Mouse (Mus musculus) forebrain, embryonic 12.5 days (tissue): ENCODE results near the gene Chrm1. TPM values are rescaled to one million over a fixed set of nuclear protein-coding genes. Genes with fewer than 3 reads are reported as not detected.
"Not testable (repeated sequence)": the region's sequence is repeated elsewhere in the genome, so short reads cannot be mapped to it uniquely, and the experiment has no call there.

ENCODE experiments used
- ATAC-seq: fragments of 200-750 bp; cut with Nextera tagmentation; 2 replicates; pipeline ENCODE4 v1.8.0; 2017; ENCODE audit warnings: moderate TSS enrichment; ENCODE audit not compliant: low FRiP score
- H3K27ac ChIP-seq: fragments of 300-500 bp; sonication (generic); 2 replicates; pipeline ENCODE4 v1.5.1; 2016; ENCODE audit warnings: mild to moderate bottlenecking
- H3K27me3 ChIP-seq: fragments of 300-500 bp; sonication (generic); 2 replicates; pipeline ENCODE4 v1.6.1; 2016; ENCODE audit warnings: mild to moderate bottlenecking
- H3K36me3 ChIP-seq: fragments of 300-500 bp; sonication (generic); replicated peaks from 2 replicates; pipeline ENCODE4 v1.6.1; 2016; ENCODE audit warnings: mild to moderate bottlenecking
- H3K4me1 ChIP-seq: fragments of 300-500 bp; sonication (generic); 2 replicates; pipeline ENCODE4 v1.6.1; 2016
- H3K4me2 ChIP-seq: fragments of 300-500 bp; sonication (generic); 2 replicates; pipeline ENCODE4 v1.6.1; 2016; ENCODE audit warnings: mild to moderate bottlenecking, moderate library complexity
- H3K4me3 ChIP-seq: fragments of 300-500 bp; sonication (generic); replicated peaks from 2 replicates; pipeline ENCODE4 v1.5.1; 2016; ENCODE audit warnings: mild to moderate bottlenecking
- H3K9ac ChIP-seq: fragments of 300-500 bp; sonication (generic); 2 replicates; pipeline ENCODE4 v1.6.1; 2016; ENCODE audit warnings: mild to moderate bottlenecking
- H3K9me3 ChIP-seq: fragments of 300-500 bp; sonication (generic); 2 replicates; pipeline ENCODE4 v1.6.1; 2016
- WGBS: fragments of 180-500 bp; shearing (Covaris S2); methylation state at CpG from one replicate; pipeline ENCODE4 v1.1.7; 2016; 5-methylcytosine and 5-hydroxymethylcytosine counted together
- polyA plus RNA-seq: library from polyadenylated mRNA; unstranded; fragments of >200 nt; fragmentation: Nextera tagmentation; extraction: Ambion mirVana; gene quantifications from 2 replicates; pipeline ENCODE4 v1.2.1, GENCODE M21; 2016

The Chrm1 gene
- polyA plus RNA-seq, 1 experiment from 2014 or later = 0.27 TPM

GRCm38 (mm10) chr19:8713306-8713996, 49.9 kb downstream of the Chrm1 start:
- H3K27me3 ChIP-seq = no peaks in the 10 kb centered on the region
- H3K9me3 ChIP-seq = no peaks in the 10 kb centered on the region
- peak; percentile 94 for ATAC-seq
- H3K36me3 ChIP-seq = peaks cover 29% of the 10 kb centered on the region
- peaks cover 27% of the 10 kb centered on the region for H3K4me1 ChIP-seq
- peak overlapping the region; percentile 84 for H3K9ac ChIP-seq
- H3K4me3 ChIP-seq = peak overlapping the region; percentile 78
- peak overlapping the region; percentile 91 for H3K27ac ChIP-seq
- under 1% methylated on average over 51 of the region's 51 CpGs for WGBS
- peak overlapping the region; percentile 58 for H3K4me2 ChIP-seq

DNA sequence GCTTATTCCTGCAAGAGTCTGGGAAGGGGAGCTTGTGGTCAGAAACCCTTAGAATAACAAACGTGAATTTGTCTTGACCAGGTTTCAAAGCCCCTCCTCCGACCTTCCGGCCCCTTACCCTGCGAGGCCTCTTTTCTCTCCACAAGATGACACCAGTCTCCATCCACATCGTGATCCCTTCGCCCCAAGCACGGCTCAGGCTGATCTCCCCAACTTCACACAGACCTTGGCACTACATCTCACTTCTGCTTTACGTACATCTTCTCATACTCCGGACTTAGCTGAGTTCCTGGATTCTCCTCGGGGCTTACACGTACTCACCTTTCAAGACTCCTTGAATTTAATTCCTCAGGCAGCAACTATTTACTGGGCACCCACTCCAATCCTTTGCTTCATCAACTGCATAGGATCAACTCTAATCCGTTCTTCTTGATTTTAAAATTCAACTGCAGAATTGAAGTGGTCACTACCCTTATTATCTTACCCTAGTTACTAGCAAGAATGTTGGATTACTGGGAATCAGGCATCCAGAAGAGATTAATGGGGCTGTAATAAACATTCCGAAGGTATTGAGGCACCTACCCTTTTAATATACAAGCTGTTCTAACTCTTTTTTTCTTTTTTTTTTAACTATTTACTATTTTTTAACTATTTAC, 50.5 kb downstream of the Chrm1 start:
- peak overlapping the region; percentile 58 for H3K4me2 ChIP-seq
- peak; percentile 12 for ATAC-seq
- peaks cover 27% of the 10 kb centered on the region for H3K4me1 ChIP-seq
- no peaks in the 10 kb centered on the region for H3K9me3 ChIP-seq
- H3K9ac ChIP-seq = peak overlapping the region; percentile 84
- peak overlapping the region; percentile 78 for H3K4me3 ChIP-seq
- 8% methylated on average over 13 of the region's 13 CpGs for WGBS
- H3K36me3 ChIP-seq = peaks cover 22% of the 10 kb centered on the region
- peak overlapping the region; percentile 91 for H3K27ac ChIP-seq
- H3K27me3 ChIP-seq = no peaks in the 10 kb centered on the region

DNA sequence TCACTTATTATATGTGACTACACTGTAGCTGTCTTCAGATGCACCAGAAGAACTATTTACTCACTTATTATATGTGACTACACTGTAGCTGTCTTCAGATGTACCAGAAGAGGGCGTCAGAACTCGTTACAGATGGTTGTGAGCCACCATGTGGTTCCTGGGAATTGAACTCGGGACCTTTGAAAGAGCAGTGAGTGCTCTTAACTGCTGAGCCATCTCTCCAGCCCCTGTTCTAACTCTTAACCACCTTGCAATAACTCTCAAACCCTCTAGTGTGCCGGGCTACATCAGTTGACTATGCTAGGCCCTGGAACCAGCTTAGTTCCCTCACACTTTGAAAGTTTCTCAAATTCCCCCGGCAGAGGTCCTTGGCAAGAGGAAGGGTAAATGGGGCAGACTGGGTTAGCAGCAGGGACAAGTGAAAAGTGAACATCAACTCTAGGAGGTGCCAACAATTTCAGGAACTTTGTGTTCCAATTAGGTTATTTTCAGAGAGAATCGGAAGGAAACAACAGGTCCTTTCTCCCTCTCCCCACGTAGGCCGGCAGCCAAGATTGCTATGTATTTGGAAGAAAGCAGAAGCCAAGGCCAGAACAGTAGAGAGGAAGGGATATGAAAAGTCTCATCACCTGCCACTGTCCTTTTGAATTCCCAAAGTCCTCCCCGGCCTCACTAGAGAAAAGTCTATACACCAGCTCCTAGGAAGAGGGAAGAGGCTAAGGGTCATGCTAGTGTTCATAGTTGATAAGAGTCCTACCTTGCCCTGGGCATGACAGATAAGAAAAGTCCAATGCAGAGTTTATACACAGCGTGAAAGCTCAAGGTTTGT, 51.3 kb downstream of the Chrm1 start:
- no peak overlapping the region for H3K4me2 ChIP-seq
- no peak overlapping the region for H3K4me3 ChIP-seq
- H3K9me3 ChIP-seq = no peaks in the 10 kb centered on the region
- no peak overlapping the region for H3K27ac ChIP-seq
- ATAC-seq = no peak
- 77% methylated on average over 10 of the region's 10 CpGs for WGBS
- H3K9ac ChIP-seq = no peak overlapping the region
- peaks cover 15% of the 10 kb centered on the region for H3K36me3 ChIP-seq
- no peaks in the 10 kb centered on the region for H3K27me3 ChIP-seq
- H3K4me1 ChIP-seq = peaks cover 27% of the 10 kb centered on the region

- no peak overlapping the region for H3K4me3 ChIP-seq
- no peaks in the 10 kb centered on the region for H3K9me3 ChIP-seq
- peaks cover 4% of the 10 kb centered on the region for H3K36me3 ChIP-seq
- H3K9ac ChIP-seq = no peak overlapping the region
- no peaks in the 10 kb centered on the region for H3K27me3 ChIP-seq
- 75% methylated on average over 10 of the region's 10 CpGs for WGBS
- ATAC-seq = no peak
- peaks cover 20% of the 10 kb centered on the region for H3K4me1 ChIP-seq
- H3K4me2 ChIP-seq = no peak overlapping the region
- no peak overlapping the region for H3K27ac ChIP-seq
Observed at GRCm38 (mm10) chr19:8715868-8716766, 52.5 kb downstream of the Chrm1 start.

- Histone ChIP-seq H3K36me3 (no peaks in the 10 kb centered on the region; the same call in 1 of the 2 replicates), H3K4me1 (peaks cover 19% of the 10 kb centered on the region), H3K4me3 (no peak overlapping the region), H3K4me2 (no peak overlapping the region), H3K27ac (no peak overlapping the region), H3K9me3 (no peaks in the 10 kb centered on the region), H3K9ac (no peak overlapping the region), H3K27me3 (no peaks in the 10 kb centered on the region)
- WGBS = 68% methylated on average over 10 of the region's 10 CpGs
- no peak for ATAC-seq
Observed at GRCm38 (mm10) chr19:8716767-8717475, 53.3 kb downstream of the Chrm1 start.

DNA sequence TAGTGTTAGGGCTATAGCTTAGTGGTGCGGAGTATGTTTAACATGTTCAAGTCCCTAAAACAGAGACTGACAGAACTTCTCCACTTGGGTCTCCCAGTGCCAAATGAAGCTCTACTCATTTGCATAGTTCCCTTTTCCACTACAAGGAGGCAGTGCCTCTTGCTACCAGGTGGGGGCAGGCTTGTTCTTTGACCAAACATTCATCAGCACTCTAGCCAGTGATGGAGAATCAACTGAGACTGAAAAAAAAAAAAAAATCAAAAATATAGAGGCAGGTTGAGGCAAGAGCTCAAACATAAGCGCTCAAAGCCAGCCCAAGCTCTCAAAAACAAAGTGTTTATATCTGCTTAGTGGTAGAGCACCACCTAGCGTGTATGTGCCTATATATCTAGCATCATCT, 54.8 kb downstream of the Chrm1 start:
- H3K4me1 ChIP-seq = peaks cover 18% of the 10 kb centered on the region
- H3K36me3 ChIP-seq = no peaks in the 10 kb centered on the region
- WGBS = 71% methylated on average over 3 of the region's 3 CpGs
- no peak overlapping the region for H3K27ac ChIP-seq
- no peak for ATAC-seq
- no peak overlapping the region for H3K4me3 ChIP-seq
- H3K27me3 ChIP-seq = no peaks in the 10 kb centered on the region
- no peak overlapping the region for H3K4me2 ChIP-seq
- H3K9ac ChIP-seq = no peak overlapping the region
- H3K9me3 ChIP-seq = no peaks in the 10 kb centered on the region

DNA sequence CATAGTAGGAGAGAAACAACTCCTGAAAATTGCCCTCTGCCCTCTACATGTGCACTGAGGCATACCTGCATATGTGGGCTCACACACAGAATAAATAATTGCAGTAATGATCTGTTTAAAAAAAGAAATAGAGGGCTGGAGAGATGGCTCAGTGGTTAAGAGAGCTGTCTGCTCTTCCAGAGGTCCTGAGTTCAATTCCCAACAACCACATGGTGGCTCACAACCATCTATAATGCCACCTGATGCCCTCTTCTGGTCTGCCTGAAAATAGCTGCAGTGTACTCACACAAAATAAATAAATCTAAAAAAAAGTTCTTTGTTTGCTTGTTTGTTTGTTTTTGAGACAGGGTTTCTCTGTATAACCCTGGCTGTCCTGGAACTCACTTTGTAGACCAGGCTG, 55.4 kb downstream of the Chrm1 start:
- not testable (repeated sequence) for H3K27ac ChIP-seq, ATAC-seq, H3K36me3 ChIP-seq, H3K4me3 ChIP-seq, H3K9ac ChIP-seq, H3K27me3 ChIP-seq, H3K4me2 ChIP-seq, H3K9me3 ChIP-seq
- peaks cover 17% of the 10 kb centered on the region for H3K4me1 ChIP-seq

DNA sequence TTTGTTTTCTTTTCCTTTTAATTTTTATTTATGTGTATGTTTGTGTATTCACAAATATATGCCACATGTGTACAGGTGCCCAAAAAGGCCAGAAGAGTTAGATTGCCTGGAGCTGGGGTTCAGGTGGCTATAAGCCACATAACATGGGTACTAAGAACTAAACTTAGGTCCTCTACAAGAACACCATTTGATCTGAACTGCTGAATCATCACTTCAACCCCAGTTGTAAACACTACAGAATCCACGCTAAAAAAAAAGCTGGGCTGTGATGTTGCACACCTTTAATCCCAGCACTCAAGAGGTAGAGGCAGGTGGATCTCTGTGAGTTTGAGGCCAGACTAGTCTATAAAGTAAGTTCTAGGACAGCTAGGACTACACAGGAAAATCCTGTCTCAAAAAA, 57.8 kb downstream of the Chrm1 start:
- Histone ChIP-seq H3K4me1 (peaks cover 33% of the 10 kb centered on the region), H3K9ac (no peak overlapping the region), H3K4me3 (no peak overlapping the region), H3K36me3 (peaks cover 21% of the 10 kb centered on the region), H3K27me3 (no peaks in the 10 kb centered on the region), H3K9me3 (no peaks in the 10 kb centered on the region), H3K4me2 (0 out of 2 replicates have a peak overlapping the region, but pooled peaks have one; percentile 55), H3K27ac (no peak overlapping the region)
- no peak for ATAC-seq
- 86% methylated on average over 1 of the region's 1 CpGs for WGBS

GRCm38 (mm10) chr19:8722021-8722420, 58.4 kb downstream of the Chrm1 start:
- Histone ChIP-seq H3K9me3 (no peaks in the 10 kb centered on the region), H3K4me2 (peak overlapping the region; percentile 55), H3K27me3 (no peaks in the 10 kb centered on the region), H3K27ac (peak overlapping the region; percentile 94; the same call in 1 of the 2 replicates), H3K4me1 (peaks cover 33% of the 10 kb centered on the region), H3K36me3 (peaks cover 28% of the 10 kb centered on the region), H3K9ac (peak overlapping the region; percentile 97), H3K4me3 (peak overlapping the region; percentile 76)
- 62% methylated on average over 4 of the region's 4 CpGs for WGBS
- ATAC-seq = no peak

DNA sequence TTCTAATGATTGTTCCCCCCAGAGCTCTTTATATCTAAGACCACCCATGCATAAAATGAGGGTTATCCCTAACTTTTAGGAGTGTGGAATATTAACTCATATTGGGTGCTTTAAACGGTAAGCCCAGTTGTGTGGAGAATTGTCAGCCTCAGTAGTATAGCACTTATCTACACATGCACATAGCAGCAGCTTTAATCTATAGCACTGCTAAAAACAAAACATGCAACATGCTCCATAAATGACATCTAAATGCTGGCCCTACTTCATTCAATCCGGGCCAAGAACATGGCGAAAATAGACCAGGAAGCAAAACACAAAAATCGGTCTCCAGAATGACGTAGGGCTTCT, 58.9 kb downstream of the Chrm1 start:
- Histone ChIP-seq H3K36me3 (peaks cover 29% of the 10 kb centered on the region), H3K27me3 (no peaks in the 10 kb centered on the region), H3K9ac (peak overlapping the region; percentile 97), H3K27ac (peak overlapping the region; percentile 94), H3K4me1 (peaks cover 33% of the 10 kb centered on the region), H3K9me3 (no peaks in the 10 kb centered on the region), H3K4me3 (peak overlapping the region; percentile 76), H3K4me2 (peak overlapping the region; percentile 55)
- WGBS = 4% methylated on average over 5 of the region's 5 CpGs
- ATAC-seq = no peak

DNA sequence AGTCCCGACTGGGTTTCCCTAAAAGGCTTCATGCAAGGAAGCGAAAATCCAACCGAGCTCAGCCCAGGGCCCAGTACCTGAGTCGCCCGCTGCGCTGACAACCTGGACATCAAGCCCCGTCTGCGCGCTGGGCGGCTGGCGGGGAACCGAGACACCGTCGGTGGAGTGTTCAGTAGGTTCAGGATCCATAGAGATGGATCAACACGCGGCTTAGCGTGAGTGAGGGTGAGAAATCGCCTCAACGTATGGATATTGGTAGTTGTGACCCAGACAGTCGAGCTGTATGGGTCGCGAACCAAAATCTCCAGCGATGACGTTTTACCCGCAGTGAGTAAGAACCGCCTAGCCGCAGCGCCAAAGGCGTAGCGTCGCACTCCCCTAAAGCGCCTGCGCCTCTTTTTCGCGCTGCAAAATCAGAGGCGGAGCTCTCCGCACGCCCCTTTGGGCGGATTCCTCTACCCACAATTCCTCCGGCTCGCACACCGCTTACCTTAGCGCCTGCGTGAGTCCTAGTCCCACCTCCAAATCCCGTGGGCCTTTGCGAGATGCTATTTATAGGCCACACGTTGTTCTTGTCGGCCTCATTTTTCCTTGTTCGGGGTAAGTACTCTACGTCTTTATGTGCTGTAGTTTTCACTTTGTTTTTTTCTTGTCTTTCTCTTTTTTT, 59.5 kb downstream of the Chrm1 start, which contains the start of gene Slc3a2:
Gene Slc3a2 (minus strand): TSS at position 463 of the 667 bp plus-strand sequence.
- WGBS = under 1% methylated on average over 50 of the region's 50 CpGs
- Histone ChIP-seq H3K27me3 (no peaks in the 10 kb centered on the region), H3K4me1 (peaks cover 33% of the 10 kb centered on the region), H3K36me3 (peaks cover 29% of the 10 kb centered on the region), H3K4me3 (peak within 1 kb of the TSS; percentile 76), H3K4me2 (peak within 1 kb of the TSS; percentile 77), H3K9ac (peak within 1 kb of the TSS; percentile 97), H3K9me3 (no peaks in the 10 kb centered on the region), H3K27ac (peak within 1 kb of the TSS; percentile 94)
- ATAC-seq = peak; percentile 96
